Mouse (Mus musculus) midbrain, embryonic 10.5 days (tissue): Measurements from ENCODE around the gene Pkig. TPM values are rescaled to one million over a fixed set of nuclear protein-coding genes. Genes with fewer than 3 reads are reported as not detected.
"Not testable (repeated sequence)": the region's sequence is repeated elsewhere in the genome, so short reads cannot be mapped to it uniquely, and the experiment has no call there.

ENCODE experiments used
- DNase-seq: peaks from one replicate; pipeline ENCODE4 v3.0.0-alpha.2; 2017; ENCODE audit warnings: low spot score
- H3K27ac ChIP-seq: fragments of 300-500 bp; sonication (generic); replicated peaks from 2 replicates; pipeline ENCODE4 v1.5.1; 2016; ENCODE audit warnings: mild to moderate bottlenecking
- H3K27me3 ChIP-seq: fragments of 300-500 bp; sonication (generic); 2 replicates; pipeline ENCODE4 v1.6.1; 2016; ENCODE audit warnings: low read depth, mild to moderate bottlenecking; ENCODE audit not compliant: poor library complexity, severe bottlenecking
- H3K36me3 ChIP-seq: fragments of 300-500 bp; sonication (generic); 2 replicates; pipeline ENCODE4 v1.6.1; 2016; ENCODE audit warnings: mild to moderate bottlenecking, moderate library complexity
- H3K4me1 ChIP-seq: fragments of 300-500 bp; sonication (generic); 2 replicates; pipeline ENCODE4 v1.6.1; 2016
- H3K4me3 ChIP-seq: fragments of 300-500 bp; sonication (generic); 2 replicates; pipeline ENCODE4 v1.5.1; 2016; ENCODE audit warnings: mild to moderate bottlenecking, moderate library complexity
- H3K9me3 ChIP-seq: fragments of 300-500 bp; sonication (generic); replicated peaks from 2 replicates; pipeline ENCODE4 v1.6.1; 2016; ENCODE audit warnings: mild to moderate bottlenecking
- WGBS: fragments of 180-500 bp; shearing (Covaris S2); methylation state at CpG from one replicate; pipeline ENCODE4 v1.1.7; 2016; 5-methylcytosine and 5-hydroxymethylcytosine counted together
- polyA plus RNA-seq: library from polyadenylated mRNA; unstranded; fragments of >200 nt; fragmentation: Nextera tagmentation; extraction: Ambion mirVana; gene quantifications from 2 replicates; pipeline ENCODE4 v1.2.1, GENCODE M21; 2016

The Pkig gene
- polyA plus RNA-seq, 1 experiment from 2014 or later = 190 TPM

GRCm38 (mm10) chr2:163674397-163674796 is 16.2 kb downstream of the Pkig start:
- H3K4me1 ChIP-seq = peaks cover 19% of the 10 kb centered on the region
- H3K27ac ChIP-seq = no peak overlapping the region
- H3K36me3 ChIP-seq = peaks cover 11% of the 10 kb centered on the region; the same call in 1 of the 2 replicates
- no peaks in the 10 kb centered on the region for H3K9me3 ChIP-seq
- no peak for DNase-seq
- 73% methylated on average over 5 of the region's 5 CpGs for WGBS
- H3K4me3 ChIP-seq = no peak overlapping the region
- H3K27me3 ChIP-seq = no peaks in the 10 kb centered on the region

GRCm38 (mm10) chr2:163675144-163675619 is 17.0 kb downstream of the Pkig start:
- Histone ChIP-seq H3K27ac (0 out of 2 replicates have a peak overlapping the region, but pooled peaks have one; percentile 43), H3K4me3 (no peak overlapping the region), H3K4me1 (peaks cover 19% of the 10 kb centered on the region), H3K36me3 (peaks cover 9% of the 10 kb centered on the region; the same call in 1 of the 2 replicates), H3K9me3 (no peaks in the 10 kb centered on the region), H3K27me3 (no peaks in the 10 kb centered on the region)
- WGBS = 38% methylated on average over 5 of the region's 5 CpGs
- no peak for DNase-seq

GRCm38 (mm10) chr2:163675662-163676061 is 17.5 kb downstream of the Pkig start:
- Histone ChIP-seq H3K9me3 (no peaks in the 10 kb centered on the region), H3K27ac (no peak overlapping the region), H3K4me1 (peaks cover 19% of the 10 kb centered on the region), H3K27me3 (no peaks in the 10 kb centered on the region), H3K36me3 (peaks cover 5% of the 10 kb centered on the region), H3K4me3 (no peak overlapping the region)
- DNase-seq = no peak
- 87% methylated on average over 6 of the region's 6 CpGs for WGBS

GRCm38 (mm10) chr2:163676321-163676720 is 18.1 kb downstream of the Pkig start:
- Histone ChIP-seq H3K27ac (no peak overlapping the region), H3K9me3 (no peaks in the 10 kb centered on the region), H3K4me3 (no peak overlapping the region), H3K4me1 (peaks cover 19% of the 10 kb centered on the region), H3K36me3 (peaks cover 8% of the 10 kb centered on the region; the same call in 1 of the 2 replicates), H3K27me3 (no peaks in the 10 kb centered on the region)
- WGBS = 94% methylated on average over 4 of the region's 4 CpGs
- DNase-seq = no peak

- no peak for DNase-seq
- Histone ChIP-seq H3K27ac (no peak overlapping the region), H3K4me3 (no peak overlapping the region), H3K9me3 (no peaks in the 10 kb centered on the region), H3K4me1 (peaks cover 19% of the 10 kb centered on the region), H3K36me3 (peaks cover 8% of the 10 kb centered on the region; the same call in 1 of the 2 replicates), H3K27me3 (no peaks in the 10 kb centered on the region)
- WGBS = 97% methylated on average over 3 of the region's 3 CpGs
These were observed 18.6 kb downstream of the Pkig start for GRCm38 (mm10) chr2:163676745-163677144.

GRCm38 (mm10) chr2:163682344-163682743 is 24.2 kb downstream of the Pkig start:
- Histone ChIP-seq H3K9me3 (no peaks in the 10 kb centered on the region), H3K27me3 (no peaks in the 10 kb centered on the region), H3K4me1 (peaks cover 12% of the 10 kb centered on the region), H3K36me3 (peaks cover 5% of the 10 kb centered on the region; the same call in 1 of the 2 replicates), H3K27ac (no peak overlapping the region), H3K4me3 (no peak overlapping the region)
- no peak for DNase-seq
- WGBS = 89% methylated on average over 2 of the region's 2 CpGs

- Histone ChIP-seq H3K9me3 (no peaks in the 10 kb centered on the region), H3K36me3 (peaks cover 5% of the 10 kb centered on the region; the same call in 1 of the 2 replicates), H3K27ac (no peak overlapping the region), H3K27me3 (no peaks in the 10 kb centered on the region), H3K4me3 (no peak overlapping the region), H3K4me1 (peaks cover 22% of the 10 kb centered on the region)
- no peak for DNase-seq
- WGBS = 75% methylated on average over 4 of the region's 4 CpGs
These were observed 27.1 kb downstream of the Pkig start for GRCm38 (mm10) chr2:163685287-163685686.

GRCm38 (mm10) chr2:163685761-163686200 is 27.6 kb downstream of the Pkig start:
- Histone ChIP-seq H3K36me3 (peaks cover 4% of the 10 kb centered on the region; the same call in 1 of the 2 replicates), H3K9me3 (no peaks in the 10 kb centered on the region), H3K27me3 (no peaks in the 10 kb centered on the region), H3K4me3 (no peak overlapping the region), H3K4me1 (peaks cover 27% of the 10 kb centered on the region), H3K27ac (no peak overlapping the region)
- no peak for DNase-seq
- WGBS = 86% methylated on average over 6 of the region's 6 CpGs

- DNase-seq = no peak
- no peaks in the 10 kb centered on the region for H3K36me3 ChIP-seq
- no peaks in the 10 kb centered on the region for H3K27me3 ChIP-seq
- no peak overlapping the region for H3K4me3 ChIP-seq
- peaks cover 32% of the 10 kb centered on the region for H3K4me1 ChIP-seq
- H3K9me3 ChIP-seq = no peaks in the 10 kb centered on the region
- H3K27ac ChIP-seq = no peak overlapping the region
- WGBS = 87% methylated on average over 5 of the region's 5 CpGs
These were observed 28.0 kb downstream of the Pkig start for GRCm38 (mm10) chr2:163686233-163686632.

GRCm38 (mm10) chr2:163686886-163687285 is 28.7 kb downstream of the Pkig start:
- no peak overlapping the region for H3K27ac ChIP-seq

GRCm38 (mm10) chr2:163688377-163688776 is 30.2 kb downstream of the Pkig start:
- peaks cover 45% of the 10 kb centered on the region for H3K4me1 ChIP-seq
- not testable (repeated sequence) for H3K9me3 ChIP-seq, H3K27ac ChIP-seq, H3K36me3 ChIP-seq, H3K4me3 ChIP-seq, H3K27me3 ChIP-seq, DNase-seq
- WGBS = 100% methylated on average over 1 of the region's 1 CpGs

More at GRCm38 (mm10) chr2:163686886-163687285, 28.7 kb downstream of the Pkig start:
- no peak for DNase-seq
- peaks cover 35% of the 10 kb centered on the region for H3K4me1 ChIP-seq
- H3K4me3 ChIP-seq = no peak overlapping the region
- H3K9me3 ChIP-seq = no peaks in the 10 kb centered on the region
- H3K36me3 ChIP-seq = no peaks in the 10 kb centered on the region
- WGBS = 86% methylated on average over 3 of the region's 3 CpGs
- H3K27me3 ChIP-seq = no peaks in the 10 kb centered on the region

- peaks cover 53% of the 10 kb centered on the region for H3K4me1 ChIP-seq
These were observed 31.6 kb downstream of the Pkig start for GRCm38 (mm10) chr2:163689771-163690170.

GRCm38 (mm10) chr2:163690409-163691304 is 32.5 kb downstream of the Pkig start:
- no peak overlapping the region for H3K4me3 ChIP-seq
- no peaks in the 10 kb centered on the region for H3K36me3 ChIP-seq
- peaks cover 52% of the 10 kb centered on the region for H3K4me1 ChIP-seq
- no peak for DNase-seq
- no peaks in the 10 kb centered on the region for H3K9me3 ChIP-seq
- 63% methylated on average over 8 of the region's 8 CpGs for WGBS
- no peaks in the 10 kb centered on the region for H3K27me3 ChIP-seq
- H3K27ac ChIP-seq = peak overlapping the region; percentile 81

More at GRCm38 (mm10) chr2:163689771-163690170, 31.6 kb downstream of the Pkig start:
- Histone ChIP-seq H3K9me3 (no peaks in the 10 kb centered on the region), H3K36me3 (no peaks in the 10 kb centered on the region), H3K27ac (peak overlapping the region; percentile 81), H3K27me3 (no peaks in the 10 kb centered on the region), H3K4me3 (no peak overlapping the region)
- no peak for DNase-seq
- WGBS = 90% methylated on average over 3 of the region's 3 CpGs
